Comparison of ENCODE assay signal across 8 mouse cellular contexts in the genomic region with DNA sequence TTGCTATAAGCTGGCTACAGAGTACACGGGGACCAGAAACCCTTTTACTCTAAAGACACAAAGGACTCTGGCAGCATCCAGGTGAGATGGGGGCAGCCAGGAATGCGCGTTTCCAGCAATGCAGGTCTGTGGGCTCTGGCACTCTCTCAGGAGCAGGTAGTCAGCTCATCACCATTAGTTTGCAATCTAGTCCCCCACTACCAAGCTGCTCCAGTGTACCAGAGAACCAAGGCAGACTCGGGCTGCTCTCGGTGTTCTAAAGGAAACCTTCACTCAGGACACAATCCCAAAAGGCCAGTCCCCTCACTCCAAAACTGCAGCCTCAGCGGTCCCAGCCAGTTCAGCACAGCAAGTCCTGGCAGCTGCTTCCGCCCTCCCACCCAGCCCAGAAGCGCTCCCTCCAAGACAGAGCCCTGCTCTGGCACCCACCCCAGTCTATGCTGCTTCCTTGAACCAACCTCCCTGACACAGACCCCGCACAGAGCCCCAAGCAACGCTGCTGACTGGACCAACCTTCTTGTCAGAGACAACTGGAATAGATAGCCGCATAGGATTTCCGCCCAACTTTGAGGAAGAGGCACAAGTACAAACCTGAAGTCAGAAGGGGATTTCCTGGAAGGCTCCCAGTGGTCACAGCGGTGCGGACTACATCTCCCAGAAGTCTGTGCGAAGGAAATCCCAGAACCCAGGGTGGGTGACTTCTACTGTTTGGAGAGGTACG. TPM values are rescaled to one million over a fixed set of nuclear protein-coding genes. Genes with fewer than 3 reads are reported as not detected.
DNase-seq lines count a peak whose midpoint lies in the region; ATAC-seq and TF ChIP-seq lines count a peak whose summit lies in the region.
"Not testable (repeated sequence)": the region's sequence is repeated elsewhere in the genome, so short reads cannot be mapped to it uniquely, and the experiment has no call there.

Gene Zfp429, minus strand, starts transcription at position 637 of the 721 bp plus-strand sequence.

- H3ac ChIP-seq in myocyte (ENCODE audit: control insufficient read depth, insufficient read length) = not testable (repeated sequence)

- not testable (repeated sequence) for H3K36me3 ChIP-seq in forebrain, embryonic 10.5 days (replicated peaks); heart, embryonic 14.5 days (ENCODE audit: control insufficient read depth, insufficient read depth, low read length); liver, embryonic 11.5 days (ENCODE audit: control insufficient read depth, insufficient read depth, low read length); myocyte (ENCODE audit: control insufficient read depth, insufficient read depth)

- H3K9ac ChIP-seq in heart, embryonic 14.5 days (ENCODE audit: low read length) = peak within 1 kb of the TSS; percentile 72
- H3K9ac ChIP-seq in liver, embryonic 11.5 days (ENCODE audit: low read depth, low read length) = peak within 1 kb of the TSS; percentile 58

- H3K27ac ChIP-seq in forebrain, embryonic 10.5 days = peak within 1 kb of the TSS; percentile 78
- peak within 1 kb of the TSS in 1 of 2 experiments; percentile 57; a peak in 1 of 4 replicates for H3K27ac ChIP-seq in heart, embryonic 14.5 days (replicated peaks in 1 of 2; ENCODE audit: control insufficient read depth in 1 of 2, insufficient read depth in 1 of 2, low read depth in 2 of 2, low read length in 2 of 2)
- H3K27ac ChIP-seq in liver, embryonic 11.5 days (ENCODE audit: low read depth, low read length) = not testable (repeated sequence)

- not testable (repeated sequence) for H3K79me2 ChIP-seq in myocyte (ENCODE audit: control insufficient read depth, insufficient read depth)

- peak within 1 kb of the TSS; percentile 67 for H3K4me3 ChIP-seq in forebrain, embryonic 10.5 days
- H3K4me3 ChIP-seq in heart, embryonic 14.5 days (ENCODE audit: control insufficient read depth in 1 of 2, insufficient read depth in 1 of 2, low read depth in 1 of 2, low read length in 2 of 2) = peak within 1 kb of the TSS; percentile 70
- peak within 1 kb of the TSS; percentile 64 for H3K4me3 ChIP-seq in liver, embryonic 11.5 days (ENCODE audit: low read depth, low read length)
- H3K4me3 ChIP-seq in myocyte = peak within 1 kb of the TSS; percentile 24

- H3K9me3 ChIP-seq in forebrain, embryonic 10.5 days; heart, embryonic 14.5 days (ENCODE audit: control insufficient read depth, low read length); liver, embryonic 11.5 days (ENCODE audit: control insufficient read depth, low read length): not testable (repeated sequence)

- TF ChIP-seq POLR2A in myocyte (IDR thresholded peaks at IDR 0.05; ENCODE audit: insufficient read length, low read depth) = not testable (repeated sequence)

- peak; percentile 88 for ATAC-seq in heart, embryonic 14.5 days (ENCODE audit: insufficient number of reproducible peaks, insufficient read depth, low FRiP score, low read depth)
- peak; percentile 94 for ATAC-seq in liver, embryonic 11.5 days (replicated peaks; ENCODE audit: low FRiP score)

- WGBS in forebrain, embryonic 10.5 days = 5% methylated on average over 14 of the region's 16 CpGs
- 3% methylated on average over 14 of the region's 16 CpGs for WGBS in heart, embryonic 14.5 days
- 4% methylated on average over 14 of the region's 16 CpGs for WGBS in liver, embryonic 11.5 days

- peak; percentile 88 for DNase-seq in CD4-positive helper T cell, adult 2 months (ENCODE audit: low read depth, low spot score)
- DNase-seq in c-Kit-positive CD71-negative TER-119-negative erythroid progenitor cells, embryonic 14.5 days (ENCODE audit: low read depth) = peak; percentile 59
- DNase-seq in forebrain, embryonic 10.5 days (ENCODE audit: extremely low spot score, low spot score) = peak; percentile 62
- peak; percentile 80 for DNase-seq in kidney, postnatal 10 days
- DNase-seq in liver, embryonic 11.5 days (ENCODE audit: low spot score) = peak; percentile 78
- peak; percentile 56 to 72 for DNase-seq in spleen, postnatal 4 days (ENCODE audit: low spot score in 2 of 2)

- not testable (repeated sequence) for H3K27me3 ChIP-seq in forebrain, embryonic 10.5 days (ENCODE audit: poor library complexity, severe bottlenecking); heart, embryonic 14.5 days (ENCODE audit: control insufficient read depth, insufficient read depth, low read length); liver, embryonic 11.5 days (replicated peaks; ENCODE audit: control insufficient read depth, insufficient read depth, low read length); myocyte (ENCODE audit: control insufficient read depth, insufficient read depth, insufficient read length)

- not testable (repeated sequence) for H3K4me1 ChIP-seq in forebrain, embryonic 10.5 days; heart, embryonic 14.5 days (ENCODE audit: control insufficient read depth in 2 of 2, insufficient read depth in 2 of 2, low read length in 2 of 2); liver, embryonic 11.5 days (replicated peaks; ENCODE audit: control insufficient read depth, insufficient read depth, low read length)

- H3K4me2 ChIP-seq in heart, embryonic 14.5 days (ENCODE audit: low read length) = peak within 1 kb of the TSS; percentile 62
- peak within 1 kb of the TSS; percentile 63 for H3K4me2 ChIP-seq in liver, embryonic 11.5 days
- H3K4me2 ChIP-seq in myocyte (ENCODE audit: low read depth) = peak within 1 kb of the TSS; percentile 50

RNA-seq across cellular contexts. Expression of gene Zfp429, which starts in this region (rescaled TPM):
- polyA plus RNA-seq in forebrain, embryonic 10.5 days (2016; fragmentation: Nextera tagmentation; extraction: Ambion mirVana) = 3.4 and 4.5 TPM in 2 replicates
- polyA plus RNA-seq in heart, embryonic 14.5 days (2014; fragmentation: Nextera tagmentation; extraction: Ambion mirVana) = 2.8 and 4.6 TPM in 2 replicates
- polyA plus RNA-seq in liver, embryonic 11.5 days (2014; fragmentation: Nextera tagmentation; extraction: Ambion mirVana) = 3.0 and 4.4 TPM in 2 replicates
- 1.1 TPM for polyA plus RNA-seq in myocyte (2012; fragmentation: generic; extraction: Trizol)
